Mouse (Mus musculus): ENCODE data around the gene Kcna7.
A peak's percentile ranks its signal among the peaks of the same experiment; 100 is the strongest.
"Not testable (repeated sequence)": the region's sequence is repeated elsewhere in the genome, so short reads cannot be mapped to it uniquely, and the experiment has no call there.

The Kcna7 gene

DNA sequence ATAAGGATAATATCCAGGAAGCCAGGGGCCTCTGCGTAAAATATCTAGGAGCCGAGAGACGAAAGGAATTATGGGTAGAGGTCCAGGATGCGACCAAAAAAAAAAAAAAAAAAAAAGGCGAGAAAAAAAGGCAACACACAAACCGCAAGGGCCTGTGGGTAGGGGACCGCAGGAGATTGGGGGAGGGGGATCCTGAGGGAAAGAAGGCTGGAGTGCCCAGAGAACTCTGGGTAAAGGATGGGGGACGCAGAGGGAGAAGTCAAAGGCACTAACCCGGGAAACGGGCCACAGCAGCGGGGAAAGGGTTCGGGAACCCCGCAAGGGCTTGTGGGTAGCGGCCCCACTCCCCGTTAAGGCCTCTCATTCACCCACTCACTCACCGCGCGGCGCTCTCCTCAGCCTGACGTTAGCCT lies 10.3 kb upstream of the Kcna7 start:
- DNase-seq (ENCODE audit: low spot score): peak; percentile 82

GRCm38 (mm10) chr7:45395578-45396336 lies 9.7 kb upstream of the Kcna7 start, which contains the start of gene Snrnp70:
Gene Snrnp70 (minus strand): TSS chr7:45395742.
- peak; percentile 100 for DNase-seq (ENCODE audit: low spot score)

- DNase-seq (ENCODE audit: low spot score): not testable (repeated sequence)
Measured at GRCm38 (mm10) chr7:45396337-45396775, 9.1 kb upstream of the Kcna7 start.

GRCm38 (mm10) chr7:45396787-45397186 lies 8.7 kb upstream of the Kcna7 start:
- no peak for DNase-seq (ENCODE audit: low spot score)

GRCm38 (mm10) chr7:45401521-45402085 lies 3.9 kb upstream of the Kcna7 start:
- no peak for DNase-seq (ENCODE audit: low spot score)

GRCm38 (mm10) chr7:45403532-45404261 lies 1.8 kb upstream of the Kcna7 start:
- peak; percentile 80 for DNase-seq (ENCODE audit: low spot score)

DNA sequence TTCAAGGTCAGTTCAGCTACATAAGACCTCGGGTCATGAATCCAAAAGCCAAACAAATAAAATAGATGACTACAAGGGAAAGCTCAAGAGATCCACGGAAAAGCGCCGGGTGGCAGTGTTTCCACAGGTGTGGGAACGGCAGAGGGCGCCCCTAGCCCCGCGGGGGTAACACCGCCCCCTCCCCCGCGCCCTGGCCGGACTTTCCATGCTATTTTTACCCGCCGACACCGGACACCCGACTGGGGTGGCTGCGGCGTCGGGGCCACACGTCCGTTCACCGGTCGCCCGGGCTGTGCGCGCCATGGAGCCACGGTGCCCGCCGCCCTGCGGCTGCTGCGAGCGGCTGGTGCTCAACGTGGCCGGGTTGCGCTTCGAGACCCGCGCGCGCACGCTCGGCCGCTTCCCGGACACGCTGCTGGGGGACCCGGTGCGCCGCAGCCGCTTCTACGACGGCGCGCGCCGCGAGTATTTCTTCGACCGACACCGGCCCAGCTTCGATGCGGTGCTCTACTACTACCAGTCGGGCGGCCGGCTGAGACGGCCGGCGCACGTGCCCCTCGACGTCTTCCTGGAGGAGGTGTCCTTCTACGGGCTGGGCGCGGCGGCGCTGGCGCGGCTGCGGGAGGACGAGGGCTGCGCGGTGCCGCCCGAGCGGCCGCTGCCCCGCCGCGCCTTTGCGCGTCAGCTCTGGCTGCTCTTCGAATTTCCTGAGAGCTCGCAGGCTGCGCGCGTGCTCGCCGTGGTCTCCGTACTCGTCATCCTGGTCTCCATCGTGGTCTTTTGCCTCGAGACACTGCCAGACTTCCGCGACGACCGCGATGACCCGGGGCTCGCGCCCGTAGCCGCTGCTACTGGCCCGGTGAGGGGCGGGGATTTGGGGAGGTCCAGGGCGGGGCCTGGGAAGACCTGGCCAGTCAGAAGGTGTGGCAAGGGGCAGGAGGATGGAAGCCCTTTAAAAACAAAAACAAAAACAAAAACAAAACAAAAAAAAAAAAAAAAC lies 1.0 kb downstream of the Kcna7 start:
- DNase-seq (ENCODE audit: low spot score): no peak

DNA sequence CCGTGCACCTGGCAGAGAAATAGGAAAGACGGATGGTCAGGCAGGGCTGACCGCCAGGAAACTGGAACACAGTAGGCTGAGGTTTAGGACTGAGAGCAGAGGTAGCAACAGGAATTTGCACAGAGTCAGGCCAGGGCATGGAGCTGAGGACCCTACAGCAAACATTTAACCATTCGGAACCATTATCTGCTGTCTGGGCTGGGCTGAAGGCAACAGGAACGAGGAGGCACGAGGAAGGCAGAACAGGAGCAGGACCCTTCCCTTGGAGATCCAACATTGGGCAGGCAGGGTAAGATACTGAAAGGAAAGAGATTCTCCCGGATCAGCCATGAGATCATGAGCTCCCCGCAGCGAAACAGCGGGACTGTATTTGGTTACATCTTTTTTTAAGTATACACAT lies 2.4 kb downstream of the Kcna7 start:
- DNase-seq (ENCODE audit: low spot score): no peak

GRCm38 (mm10) chr7:45408351-45408750 lies 2.9 kb downstream of the Kcna7 start:
- DNase-seq (ENCODE audit: low spot score): no peak

DNA sequence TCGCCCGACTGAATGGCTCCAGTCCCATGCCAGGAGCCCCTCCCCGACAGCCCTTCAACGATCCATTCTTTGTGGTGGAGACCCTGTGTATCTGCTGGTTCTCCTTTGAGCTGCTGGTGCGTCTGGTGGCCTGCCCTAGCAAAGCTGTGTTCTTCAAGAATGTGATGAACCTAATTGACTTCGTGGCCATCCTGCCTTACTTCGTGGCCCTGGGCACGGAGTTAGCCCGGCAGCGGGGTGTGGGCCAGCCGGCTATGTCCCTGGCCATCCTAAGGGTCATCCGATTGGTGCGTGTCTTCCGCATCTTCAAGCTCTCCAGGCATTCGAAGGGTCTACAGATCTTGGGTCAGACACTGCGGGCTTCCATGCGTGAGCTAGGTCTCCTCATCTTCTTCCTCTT lies 3.5 kb downstream of the Kcna7 start:
- DNase-seq (ENCODE audit: low spot score): no peak

DNA sequence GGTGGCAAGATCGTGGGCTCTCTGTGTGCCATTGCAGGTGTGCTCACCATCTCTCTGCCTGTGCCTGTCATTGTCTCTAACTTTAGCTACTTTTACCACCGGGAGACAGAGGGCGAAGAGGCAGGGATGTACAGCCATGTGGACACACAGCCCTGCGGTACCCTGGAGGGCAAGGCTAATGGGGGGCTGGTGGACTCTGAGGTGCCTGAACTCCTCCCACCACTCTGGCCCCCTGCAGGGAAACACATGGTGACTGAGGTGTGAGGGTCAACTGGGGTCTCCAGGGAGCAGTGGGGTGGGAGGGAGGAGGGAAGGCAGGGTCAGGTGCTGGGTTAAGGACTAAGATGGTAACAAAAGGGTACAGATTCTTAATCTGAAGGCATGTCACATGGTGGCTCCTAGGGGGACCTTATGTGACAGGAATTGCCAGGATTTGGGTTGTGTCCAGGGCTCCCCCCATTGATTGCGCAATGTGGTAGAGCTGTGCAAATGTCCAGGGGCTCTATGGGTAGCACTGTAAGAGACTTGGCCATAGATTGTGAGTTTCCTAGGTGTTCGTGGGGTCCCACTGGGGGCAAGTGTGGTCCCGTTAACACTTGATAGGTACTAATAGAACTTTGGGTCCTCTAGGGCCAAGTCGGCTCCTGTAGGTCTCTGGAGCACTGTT lies 4.2 kb downstream of the Kcna7 start:
- DNase-seq (ENCODE audit: low spot score): no peak

GRCm38 (mm10) chr7:45412421-45412820 lies 7.0 kb downstream of the Kcna7 start:
- no peak for DNase-seq (ENCODE audit: low spot score)

DNA sequence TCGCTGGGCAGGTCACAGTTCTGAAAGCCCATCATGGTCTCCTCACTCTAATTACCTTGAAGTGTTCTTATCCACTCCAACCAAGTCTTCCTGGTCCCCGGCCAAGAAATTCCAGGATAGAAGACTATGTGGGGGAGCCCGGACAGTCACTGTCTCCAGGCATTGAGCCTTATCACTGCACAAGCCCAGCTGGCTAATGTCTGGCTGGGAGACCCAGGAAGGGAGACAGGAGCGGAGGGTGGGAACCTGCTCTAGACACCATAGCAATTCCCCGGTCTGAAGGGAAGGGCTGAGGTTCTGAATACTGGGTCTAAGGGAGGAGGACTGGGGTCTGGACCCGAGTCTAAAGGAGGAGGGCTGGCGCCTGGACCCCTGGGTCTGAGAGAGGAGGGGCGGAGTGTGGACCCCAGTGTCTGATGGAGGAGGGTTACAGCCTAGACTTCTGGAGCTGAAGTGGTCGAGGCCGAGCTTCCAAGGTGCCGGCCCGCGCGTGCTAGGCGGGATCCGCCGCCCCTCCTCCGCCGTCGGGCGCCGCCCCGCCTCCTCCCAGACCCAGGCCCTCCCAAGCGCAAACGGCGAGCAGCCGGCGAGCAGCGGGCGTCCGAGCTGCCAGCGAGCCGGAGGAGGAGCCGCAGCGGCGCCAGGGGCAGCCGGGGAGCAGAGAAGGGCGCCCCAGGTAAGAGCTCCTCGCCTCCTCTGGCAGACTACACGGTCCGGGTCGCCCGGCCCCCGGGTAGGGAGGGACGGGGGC lies 7.8 kb downstream of the Kcna7 start, which contains the start of gene Ntf5:
Gene Ntf5, plus strand, starts transcription at position 583 of the 751 bp plus-strand sequence.
- DNase-seq (ENCODE audit: low spot score): peak; percentile 53

DNA sequence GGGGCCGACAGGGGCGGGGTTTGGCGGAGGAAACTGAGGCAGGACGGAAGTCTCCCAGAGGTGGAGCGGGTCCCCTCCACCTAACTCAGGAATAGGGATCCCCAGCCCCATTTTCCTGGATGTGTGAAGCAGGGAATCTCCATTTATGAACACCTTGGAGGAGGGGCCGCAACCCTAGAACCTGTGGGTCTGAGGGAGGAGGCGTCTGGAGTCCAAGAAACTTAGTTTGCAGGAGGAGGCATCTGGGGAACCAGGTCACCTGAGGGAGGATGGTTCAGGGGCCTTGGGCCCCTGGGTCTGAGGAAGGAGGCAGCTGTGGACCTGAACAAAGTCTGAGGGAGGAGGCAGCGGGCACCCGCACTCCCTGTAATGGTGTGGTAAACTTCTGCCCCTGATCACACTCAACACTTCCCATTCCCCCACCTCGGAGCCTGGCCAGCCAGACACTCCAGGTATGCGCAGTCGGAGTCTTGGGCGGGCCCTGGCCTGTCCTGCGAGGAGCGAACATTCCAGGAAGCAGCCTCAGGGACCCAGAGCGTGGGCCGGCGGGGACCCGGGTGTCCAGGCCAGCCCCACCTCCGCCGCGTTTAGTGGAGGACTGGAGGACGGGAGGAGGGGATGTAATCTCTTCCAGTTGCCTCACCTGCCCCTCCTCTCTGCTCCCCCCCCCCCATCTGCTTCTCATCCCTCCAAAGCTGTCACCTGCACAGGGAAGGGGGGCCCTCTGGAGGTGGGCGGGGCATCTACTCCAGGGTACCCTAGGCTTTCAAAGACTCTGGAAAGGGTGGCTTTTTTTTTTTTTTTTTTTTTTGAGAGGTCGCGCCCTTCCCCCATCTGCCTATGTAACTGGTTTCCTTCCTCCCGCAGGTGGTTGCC lies 8.6 kb downstream of the Kcna7 start:
- no peak for DNase-seq (ENCODE audit: low spot score)

DNA sequence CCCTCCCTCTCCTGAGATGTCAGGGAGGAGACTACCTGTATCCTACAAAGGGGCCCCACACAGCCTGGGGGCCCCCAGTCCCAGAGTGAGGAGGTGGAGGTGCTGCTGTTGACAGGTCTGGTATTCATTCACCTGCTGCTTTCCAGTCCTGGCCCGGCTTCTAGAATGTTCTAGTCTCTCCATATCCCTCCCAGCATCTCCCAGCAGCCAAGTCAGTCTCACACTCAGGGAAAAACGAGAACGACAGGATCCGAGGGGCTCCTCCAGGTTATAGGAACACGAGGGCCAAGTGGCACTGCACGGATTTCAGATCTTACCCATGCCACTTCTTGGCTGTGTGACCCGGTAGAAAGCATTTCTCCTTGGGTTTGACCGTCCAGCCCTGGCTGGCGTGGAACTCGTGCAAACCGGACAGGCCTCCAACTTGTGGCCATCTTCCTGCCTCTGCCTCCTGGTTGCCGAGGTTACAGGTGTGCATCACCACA lies 9.3 kb downstream of the Kcna7 start:
- no peak for DNase-seq (ENCODE audit: low spot score)

DNA sequence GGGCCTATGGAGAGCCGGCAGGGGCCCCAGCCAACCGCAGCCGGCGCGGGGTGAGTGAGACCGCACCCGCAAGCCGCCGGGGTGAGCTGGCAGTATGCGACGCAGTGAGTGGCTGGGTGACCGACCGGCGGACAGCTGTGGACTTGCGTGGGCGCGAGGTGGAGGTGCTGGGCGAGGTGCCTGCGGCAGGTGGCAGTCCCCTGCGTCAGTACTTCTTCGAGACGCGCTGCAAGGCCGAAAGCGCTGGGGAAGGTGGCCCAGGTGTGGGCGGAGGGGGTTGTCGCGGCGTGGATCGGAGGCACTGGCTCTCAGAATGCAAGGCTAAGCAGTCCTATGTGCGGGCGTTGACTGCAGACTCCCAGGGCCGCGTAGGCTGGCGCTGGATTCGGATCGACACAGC lies 10.2 kb downstream of the Kcna7 start:
- DNase-seq (ENCODE audit: low spot score): no peak

- DNase-seq (ENCODE audit: low spot score): no peak
Measured at GRCm38 (mm10) chr7:45417962-45418492, 12.6 kb downstream of the Kcna7 start.

DNA sequence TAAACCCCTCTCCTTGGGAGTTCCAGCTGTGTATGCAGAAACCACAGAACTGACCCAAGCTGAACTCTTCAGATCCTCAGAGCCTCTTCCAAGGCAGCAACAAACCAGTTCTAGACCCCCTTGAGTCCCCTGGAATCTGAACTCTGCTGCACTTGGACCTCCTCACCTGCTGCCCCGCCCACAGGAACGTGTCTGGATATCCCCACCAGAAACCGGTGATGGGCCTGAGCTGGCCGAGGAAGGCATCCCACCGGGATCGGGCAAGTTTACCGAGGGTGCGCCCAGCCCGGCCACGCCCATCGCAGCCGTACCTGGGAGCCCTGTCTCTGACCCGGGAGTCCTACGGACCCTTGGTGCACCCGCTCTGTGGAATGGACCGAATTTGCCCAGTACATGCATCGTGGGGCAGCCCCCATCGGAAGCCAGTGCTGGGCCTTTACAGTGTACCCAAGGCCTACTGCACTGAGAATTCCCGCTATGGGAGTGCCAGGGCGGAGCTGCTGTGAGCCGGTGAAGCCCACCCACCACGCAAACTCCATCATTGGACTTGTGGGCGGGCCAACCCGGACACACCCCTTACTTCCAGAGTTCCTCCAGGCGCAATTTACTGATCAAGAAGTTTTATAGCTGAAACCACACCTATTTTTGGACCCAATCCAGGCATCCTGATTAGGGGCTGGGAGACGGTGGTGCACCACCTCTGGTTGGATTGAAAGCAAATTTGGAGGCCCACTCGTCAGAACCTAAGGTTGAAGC lies 14.6 kb downstream of the Kcna7 start:
- no peak for DNase-seq (ENCODE audit: low spot score)

Measured in retina, embryonic 14.5 days (tissue).